Mouse (Mus musculus) lung, adult 2 months (tissue): ENCODE measurements around the gene Rps9. TPM values are rescaled to one million over a fixed set of nuclear protein-coding genes. Genes with fewer than 3 reads are reported as not detected.
A peak's percentile ranks its signal among the peaks of the same experiment; 100 is the strongest.
"Not testable (repeated sequence)": the region's sequence is repeated elsewhere in the genome, so short reads cannot be mapped to it uniquely, and the experiment has no call there.

Source experiments
- DNase-seq: peaks from one replicate; pipeline ENCODE4 v3.0.0; 2022
- H3K4me1 ChIP-seq: fragments of 200-500 bp; 2 replicates; pipeline ENCODE4 v1.6.1; 2011; ENCODE audit warnings: low read length; ENCODE audit not compliant: control insufficient read depth, insufficient read depth
- H3K4me3 ChIP-seq: fragments of 200-500 bp; replicated peaks from 2 replicates; pipeline ENCODE3; 2011; ENCODE audit warnings: low read depth, mild to moderate bottlenecking, control low read depth, low read length; ENCODE audit errors: extremely low read depth
- CTCF ChIP-seq: fragments of 200-500 bp; IDR thresholded peaks from 2 replicates; pipeline ENCODE4 v1.5.1; 2011; ENCODE audit warnings: mild to moderate bottlenecking, low read length, control low read depth; ENCODE audit not compliant: insufficient read depth
- POLR2A ChIP-seq: fragments of 200-500 bp; IDR thresholded peaks from 2 replicates; pipeline ENCODE4 v1.6.1; 2011; ENCODE audit warnings: low read depth, mild to moderate bottlenecking, control low read depth, low read length, borderline replicate concordance; ENCODE audit errors: extremely low read depth
- WGBS: fragments of 180-500 bp; shearing (Covaris S2); methylation state at CpG from one replicate; pipeline ENCODE4 v1.1.7; 2018; 5-methylcytosine and 5-hydroxymethylcytosine counted together
- polyA plus RNA-seq: library from polyadenylated mRNA; depleted of rRNA; stranded (reverse); fragments of >200 nt; gene quantifications from 2 replicates; pipeline ENCODE4 v1.2.3, GENCODE M21; 2012

Rps9 gene
- polyA plus RNA-seq, 1 experiment, result 1,126 TPM

DNA sequence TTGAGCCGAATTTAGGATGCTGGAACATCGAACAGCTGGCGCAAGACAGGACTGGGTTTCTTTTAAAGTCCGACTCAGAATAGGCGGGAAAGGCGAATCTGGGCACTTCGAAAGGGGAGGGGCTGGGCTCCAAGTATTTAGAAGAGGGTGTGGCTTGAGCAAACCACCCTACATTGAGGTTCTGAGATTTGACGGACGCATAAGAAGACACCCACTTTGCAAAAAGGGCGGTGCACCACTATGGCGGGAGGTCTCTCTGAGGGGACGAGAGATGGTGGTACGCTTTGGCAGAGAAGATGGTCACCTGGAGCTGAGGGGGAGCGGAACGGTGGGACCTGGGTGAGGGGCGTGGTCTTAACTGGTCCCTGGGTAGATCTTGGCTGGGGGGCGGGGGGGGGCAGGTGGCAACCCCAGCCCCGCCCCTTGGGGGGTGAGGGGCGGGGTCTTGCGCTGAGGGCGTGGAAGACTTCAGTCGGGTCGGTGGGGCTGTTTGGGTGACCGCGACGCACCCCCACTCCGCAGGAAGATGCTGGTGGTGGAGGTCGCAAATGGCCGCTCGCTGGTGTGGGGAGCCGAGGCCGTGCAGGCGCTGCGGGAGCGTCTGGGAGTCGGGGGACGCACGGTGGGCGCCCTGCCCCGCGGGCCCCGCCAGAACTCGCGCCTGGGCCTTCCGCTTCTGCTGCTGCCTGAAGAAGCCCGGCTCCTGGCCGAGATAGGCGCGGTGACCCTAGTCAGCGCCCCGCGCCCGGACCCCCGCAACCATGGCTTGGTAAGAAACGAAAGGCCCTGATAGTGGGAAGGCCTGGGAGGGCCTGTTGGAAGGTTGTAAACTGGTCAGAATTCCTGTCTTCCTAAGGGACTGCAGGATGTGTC, 9.5 kb upstream of the Rps9 start:
- TF ChIP-seq CTCF, result no peak
- no peak for TF ChIP-seq POLR2A
- peak; percentile 58 for DNase-seq
- Histone ChIP-seq H3K4me3 (peak overlapping the region; percentile 60), H3K4me1 (no peaks in the 10 kb centered on the region)
- WGBS, result 1% methylated on average over 48 of the region's 55 CpGs

DNA sequence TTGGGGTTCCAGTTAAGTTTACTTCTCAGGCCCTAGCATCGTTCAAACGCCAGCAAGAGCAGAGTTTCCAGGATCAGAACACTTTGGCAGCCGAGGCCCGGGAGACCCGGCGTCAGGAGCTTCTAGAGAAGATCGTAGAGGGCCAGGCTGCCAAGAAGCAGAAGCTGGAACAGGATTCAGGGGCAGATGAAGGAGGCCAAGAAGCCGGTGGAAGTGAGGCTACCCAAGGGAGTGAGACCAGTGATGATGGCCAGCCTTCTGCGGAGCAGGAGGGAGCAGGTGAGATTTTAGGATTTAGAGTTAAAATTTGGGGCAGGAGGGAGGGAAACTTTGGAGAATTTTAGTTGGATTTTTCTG, 8.9 kb upstream of the Rps9 start:
- H3K4me1 ChIP-seq, DNase-seq: not testable (repeated sequence)
- WGBS, result 5% methylated on average over 9 of the region's 9 CpGs
- H3K4me3 ChIP-seq, result peak overlapping the region; percentile 60

GRCm38 (mm10) chr7:3698471-3698870, 5.3 kb upstream of the Rps9 start:
- 90% methylated on average over 6 of the region's 6 CpGs for WGBS
- Histone ChIP-seq H3K4me1 (no peaks in the 10 kb centered on the region), H3K4me3 (no peak overlapping the region)
- TF ChIP-seq POLR2A, result no peak
- TF ChIP-seq CTCF, result no peak
- DNase-seq, result no peak

DNA sequence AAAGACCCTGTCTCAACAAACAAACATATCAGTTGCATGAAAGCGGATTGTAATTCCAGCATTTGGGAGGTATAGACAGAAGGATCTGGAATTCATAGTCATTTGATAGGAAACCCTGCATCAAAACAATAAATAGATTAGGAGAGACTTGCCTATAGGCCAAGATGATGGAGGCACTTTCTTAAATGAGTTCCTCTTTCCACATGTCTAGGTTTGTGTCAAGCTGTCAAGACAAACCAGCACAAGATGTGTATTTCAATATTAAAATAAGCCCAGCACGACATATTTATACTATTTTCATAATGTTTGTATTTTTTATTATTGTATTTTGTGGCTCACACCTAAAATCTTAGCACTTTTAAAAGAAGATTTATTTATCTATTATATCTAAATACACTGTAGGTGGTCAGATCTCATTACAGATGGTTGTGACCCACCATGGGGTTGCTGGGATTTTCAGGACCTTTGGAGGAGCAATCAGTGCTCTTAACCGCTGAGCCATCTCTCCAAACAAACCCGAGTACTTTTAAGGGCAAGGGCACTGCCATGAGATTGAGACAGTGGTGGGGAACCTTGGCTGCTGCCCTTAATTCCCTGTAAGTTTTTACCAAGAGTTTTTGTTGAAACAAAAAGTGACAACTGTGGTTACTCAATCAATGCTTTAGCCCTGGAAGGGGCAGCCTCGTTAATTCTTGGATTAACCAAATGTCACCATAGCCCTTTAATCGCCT, 480 bp upstream of the Rps9 start:
- no peak for DNase-seq
- WGBS, result 21% methylated on average over 6 of the region's 6 CpGs
- Histone ChIP-seq H3K4me3 (peak overlapping the region; percentile 87), H3K4me1 (peaks cover 16% of the 10 kb centered on the region)
- TF ChIP-seq POLR2A (no peak), CTCF (no peak)

- DNase-seq, result no peak
- no peak for TF ChIP-seq POLR2A
- TF ChIP-seq CTCF, result no peak
- H3K4me3 ChIP-seq, result peak overlapping the region; percentile 87
- peaks cover 16% of the 10 kb centered on the region for H3K4me1 ChIP-seq
- WGBS, result under 1% methylated on average over 20 of the region's 20 CpGs
These were observed 682 bp downstream of the Rps9 start for GRCm38 (mm10) chr7:3704475-3704874.

- Histone ChIP-seq H3K4me1 (peaks cover 16% of the 10 kb centered on the region), H3K4me3 (peak overlapping the region; percentile 20)
- WGBS, result 13% methylated on average over 7 of the region's 7 CpGs
- DNase-seq, result not testable (repeated sequence)
These were observed 1.7 kb downstream of the Rps9 start for GRCm38 (mm10) chr7:3705461-3705860.

DNA sequence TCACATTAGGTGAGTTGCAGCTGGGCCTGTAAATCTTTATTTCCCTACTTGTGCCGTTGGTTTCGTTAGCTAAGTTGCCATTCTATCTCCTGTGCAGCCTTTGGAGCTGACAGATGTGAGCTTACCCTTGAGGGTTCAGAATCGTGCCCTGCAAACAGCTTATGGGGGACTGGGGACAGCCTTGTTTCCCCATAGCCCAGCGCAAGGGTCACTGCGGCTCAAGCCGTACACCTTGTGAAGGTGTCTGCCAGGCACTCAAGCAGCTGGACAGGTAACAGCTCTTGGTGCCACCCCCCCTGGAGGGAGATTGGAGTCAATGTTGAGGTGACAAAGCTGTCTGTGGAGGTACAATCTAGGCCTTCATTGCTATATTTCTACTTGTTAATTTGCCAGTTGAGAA, 2.1 kb downstream of the Rps9 start:
- DNase-seq, result no peak
- TF ChIP-seq POLR2A (no peak), CTCF (no peak)
- Histone ChIP-seq H3K4me1 (peaks cover 16% of the 10 kb centered on the region), H3K4me3 (no peak overlapping the region)
- 21% methylated on average over 6 of the region's 6 CpGs for WGBS

DNA sequence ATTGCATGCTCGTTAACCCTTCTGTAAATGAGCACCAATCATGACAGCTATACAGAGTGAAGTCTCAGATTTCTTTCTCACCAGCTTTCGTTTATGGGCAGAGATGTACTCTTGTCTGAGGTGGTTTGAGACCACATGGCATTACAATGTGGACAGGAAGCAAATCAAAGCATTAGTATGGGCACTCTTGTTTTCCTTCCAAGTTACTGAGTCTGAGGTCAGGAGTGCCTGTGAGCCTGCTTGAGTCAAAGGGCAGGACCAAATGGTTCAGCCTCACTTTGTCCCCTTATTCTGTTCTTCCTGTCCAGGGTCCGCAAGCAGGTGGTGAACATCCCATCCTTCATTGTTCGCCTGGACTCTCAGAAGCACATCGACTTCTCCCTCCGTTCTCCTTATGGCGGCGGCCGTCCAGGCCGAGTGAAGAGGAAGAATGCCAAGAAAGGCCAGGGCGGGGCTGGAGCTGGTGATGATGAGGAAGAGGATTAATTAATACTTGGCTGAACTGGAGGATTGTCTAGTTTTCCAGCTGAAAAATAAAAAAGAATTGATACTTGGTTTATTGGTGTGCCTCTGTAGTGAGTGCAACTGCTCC, 2.6 kb downstream of the Rps9 start:
- Histone ChIP-seq H3K4me1 (peaks cover 16% of the 10 kb centered on the region), H3K4me3 (no peak overlapping the region)
- peak; percentile 7 for DNase-seq
- no peak for TF ChIP-seq POLR2A
- TF ChIP-seq CTCF, result no peak
- WGBS, result 40% methylated on average over 11 of the region's 11 CpGs

GRCm38 (mm10) chr7:3707027-3707426, 3.2 kb downstream of the Rps9 start:
- Histone ChIP-seq H3K4me3 (no peak overlapping the region), H3K4me1 (peaks cover 16% of the 10 kb centered on the region)
- no peak for DNase-seq
- no peak for TF ChIP-seq CTCF
- no peak for TF ChIP-seq POLR2A
- 45% methylated on average over 4 of the region's 4 CpGs for WGBS

- Histone ChIP-seq H3K4me1 (peaks cover 16% of the 10 kb centered on the region), H3K4me3 (no peak overlapping the region)
- WGBS, result 56% methylated on average over 7 of the region's 7 CpGs
- no peak for DNase-seq
- TF ChIP-seq POLR2A (no peak), CTCF (no peak)
These were observed 4.0 kb downstream of the Rps9 start for GRCm38 (mm10) chr7:3707568-3708413.

DNA sequence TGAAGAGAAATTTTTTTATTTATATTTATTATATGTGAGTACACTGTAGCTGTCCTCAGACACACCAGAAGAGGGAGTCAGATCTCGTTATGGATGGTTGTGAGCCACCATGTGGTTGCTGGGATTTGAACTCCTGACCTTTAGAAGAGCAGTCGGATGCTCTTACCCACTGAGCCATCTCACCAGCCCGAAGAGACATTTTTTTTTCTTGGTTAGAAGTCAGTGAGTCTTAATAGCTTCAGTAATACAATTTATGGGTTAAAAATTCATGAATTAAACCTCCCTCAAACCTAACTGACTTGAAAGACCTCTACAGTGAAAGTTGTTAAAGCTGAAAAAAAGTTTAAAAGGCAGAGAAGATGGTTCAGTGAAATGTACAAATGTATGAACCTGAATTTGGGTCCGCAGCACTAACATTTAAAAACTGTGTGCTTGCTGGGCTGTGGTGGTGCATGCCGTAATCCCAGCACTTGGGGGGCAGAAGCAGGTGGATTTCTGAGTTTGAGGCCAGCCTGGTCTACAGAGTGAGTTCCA, 4.7 kb downstream of the Rps9 start:
- not testable (repeated sequence) for DNase-seq
- peaks cover 16% of the 10 kb centered on the region for H3K4me1 ChIP-seq
- WGBS, result 45% methylated on average over 5 of the region's 5 CpGs

More for the DNA sequence above, 4.7 kb downstream of the Rps9 start:
- not testable (repeated sequence) for H3K4me3 ChIP-seq
